Mouse (Mus musculus): ENCODE measurements around the gene Zfp553.
"Not testable (repeated sequence)": the region's sequence is repeated elsewhere in the genome, so short reads cannot be mapped to it uniquely, and the experiment has no call there.

Zfp553 gene

DNA sequence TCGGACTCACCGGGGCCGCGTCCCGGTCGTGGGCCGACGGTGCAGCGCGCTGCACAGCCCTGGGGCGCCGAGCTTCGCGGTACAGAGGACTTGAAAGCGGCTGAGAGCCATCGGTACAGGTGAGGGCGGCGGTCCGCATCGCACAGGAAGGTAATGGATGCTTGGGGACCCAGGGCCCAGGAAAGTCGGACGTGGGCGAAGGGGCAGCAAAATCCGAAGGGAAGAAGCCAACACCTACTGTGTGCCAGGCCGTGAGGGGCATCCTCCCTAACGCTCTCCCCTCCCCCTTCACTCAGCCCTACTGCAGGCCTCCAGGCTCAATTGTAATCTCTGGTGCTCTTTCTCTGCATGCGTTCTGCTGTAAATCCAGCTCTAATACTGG is 498 bp downstream of the Zfp553 start:
- no peak for DNase-seq (ENCODE audit: low spot score in 2 of 2)

DNA sequence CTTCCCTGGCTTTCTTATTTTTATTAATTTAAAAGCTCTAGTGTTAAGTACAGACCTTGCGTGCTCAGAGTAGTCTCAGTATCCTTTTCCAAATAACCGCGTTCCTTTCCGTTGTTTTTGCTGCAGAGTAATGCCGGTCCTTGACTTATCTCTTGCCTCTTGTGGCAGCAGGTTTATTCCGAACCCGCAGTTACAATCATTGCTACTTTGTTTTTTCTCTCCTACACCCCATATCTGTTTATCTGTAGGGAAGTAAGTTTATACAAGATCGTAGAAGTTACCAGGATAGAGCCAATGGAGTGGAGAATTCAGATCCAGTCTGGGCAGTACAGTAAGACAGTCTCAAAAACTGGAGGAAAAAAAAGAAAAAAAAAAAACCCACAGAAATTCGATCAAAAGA is 904 bp downstream of the Zfp553 start:
- DNase-seq (ENCODE audit: low spot score in 2 of 2): no peak

DNA sequence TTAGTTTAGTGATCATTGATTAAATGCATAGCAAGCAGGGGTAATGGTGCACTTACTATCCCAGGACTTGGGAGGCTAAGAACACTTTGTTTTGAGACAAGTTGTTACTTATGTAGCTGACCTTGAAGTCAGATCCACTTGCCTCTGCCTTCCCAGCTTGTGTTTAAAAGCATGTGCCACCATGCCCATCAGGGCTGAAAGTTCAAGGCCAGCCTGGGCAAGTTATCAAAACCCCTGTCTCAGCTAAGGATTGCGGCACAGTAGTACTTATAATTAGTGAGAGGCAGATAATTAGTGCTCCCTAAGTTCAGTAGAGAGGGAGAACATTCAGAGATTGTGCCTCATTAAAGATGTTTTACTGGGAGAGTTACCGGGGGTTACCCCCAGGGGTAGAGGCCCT is 1.9 kb downstream of the Zfp553 start:
- DNase-seq (ENCODE audit: low spot score in 2 of 2): no peak

DNA sequence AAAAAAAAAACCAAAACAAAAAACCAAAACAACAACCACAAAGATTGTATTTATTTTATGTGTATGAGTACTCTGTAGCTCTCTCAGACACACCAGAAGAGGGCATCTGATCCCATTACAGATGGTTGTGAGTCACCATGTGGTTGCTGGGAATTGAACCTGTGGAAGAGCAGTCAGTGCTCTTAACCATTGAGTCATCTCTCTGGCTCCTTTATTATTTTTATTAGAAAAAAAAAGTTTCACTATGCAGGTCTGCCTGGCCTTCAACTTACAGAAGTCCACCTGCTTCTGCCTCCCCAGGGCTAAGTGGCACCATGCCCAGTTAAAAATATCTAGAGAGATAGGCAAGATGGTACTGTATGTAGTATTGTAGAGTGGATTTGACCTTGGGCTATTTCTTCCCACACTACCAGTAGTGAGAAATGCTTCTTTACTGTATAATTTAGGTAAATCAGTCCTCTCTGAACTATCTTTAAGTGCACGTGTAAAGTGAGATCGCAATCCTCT is 10.6 kb downstream of the Zfp553 start:
- DNase-seq (ENCODE audit: low spot score in 2 of 2): no peak

DNA sequence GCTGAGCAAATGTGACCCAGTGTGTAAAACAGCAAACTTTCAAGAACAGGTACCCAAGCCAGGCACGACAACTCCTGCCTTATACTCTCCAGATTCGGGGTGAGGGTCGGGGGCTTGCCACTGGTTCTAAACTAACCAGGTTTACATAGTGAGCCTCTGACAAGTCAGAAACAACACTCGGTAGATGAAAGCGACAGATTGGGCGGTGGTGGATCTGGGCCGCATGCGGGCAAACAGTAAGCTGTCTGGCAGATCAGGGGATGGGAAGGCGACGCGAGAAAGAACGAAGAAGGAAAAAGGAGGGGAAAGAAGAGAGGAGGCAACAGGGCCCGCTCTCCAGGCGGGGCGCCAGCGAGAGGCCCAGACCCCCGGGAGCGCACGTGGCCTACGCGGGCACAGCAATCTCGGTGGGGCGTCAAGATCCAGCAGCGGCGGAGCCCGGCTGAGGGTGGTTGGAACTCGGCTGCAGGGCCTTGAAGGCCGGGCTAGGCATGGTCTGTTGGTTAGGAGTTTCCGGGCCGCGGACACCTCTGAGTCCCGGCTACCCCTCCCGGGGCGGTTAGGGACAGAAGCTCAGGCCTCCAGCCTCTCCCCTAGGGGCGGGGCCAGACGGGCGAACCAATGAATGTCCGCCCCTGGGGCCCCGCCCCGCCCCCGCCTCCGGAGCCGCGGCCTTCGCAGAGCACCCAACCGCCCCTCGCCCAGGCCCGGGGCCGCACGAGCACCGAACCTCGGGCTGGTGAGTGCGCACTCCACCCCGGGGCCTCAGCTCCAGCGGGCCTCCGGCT is 11.2 kb downstream of the Zfp553 start, which contains the start of gene Zfp771:
Gene Zfp771, plus strand, starts transcription at position 405 of the 788 bp plus-strand sequence.
- DNase-seq (ENCODE audit: low spot score in 2 of 2): peak; percentile 91 to 94

DNA sequence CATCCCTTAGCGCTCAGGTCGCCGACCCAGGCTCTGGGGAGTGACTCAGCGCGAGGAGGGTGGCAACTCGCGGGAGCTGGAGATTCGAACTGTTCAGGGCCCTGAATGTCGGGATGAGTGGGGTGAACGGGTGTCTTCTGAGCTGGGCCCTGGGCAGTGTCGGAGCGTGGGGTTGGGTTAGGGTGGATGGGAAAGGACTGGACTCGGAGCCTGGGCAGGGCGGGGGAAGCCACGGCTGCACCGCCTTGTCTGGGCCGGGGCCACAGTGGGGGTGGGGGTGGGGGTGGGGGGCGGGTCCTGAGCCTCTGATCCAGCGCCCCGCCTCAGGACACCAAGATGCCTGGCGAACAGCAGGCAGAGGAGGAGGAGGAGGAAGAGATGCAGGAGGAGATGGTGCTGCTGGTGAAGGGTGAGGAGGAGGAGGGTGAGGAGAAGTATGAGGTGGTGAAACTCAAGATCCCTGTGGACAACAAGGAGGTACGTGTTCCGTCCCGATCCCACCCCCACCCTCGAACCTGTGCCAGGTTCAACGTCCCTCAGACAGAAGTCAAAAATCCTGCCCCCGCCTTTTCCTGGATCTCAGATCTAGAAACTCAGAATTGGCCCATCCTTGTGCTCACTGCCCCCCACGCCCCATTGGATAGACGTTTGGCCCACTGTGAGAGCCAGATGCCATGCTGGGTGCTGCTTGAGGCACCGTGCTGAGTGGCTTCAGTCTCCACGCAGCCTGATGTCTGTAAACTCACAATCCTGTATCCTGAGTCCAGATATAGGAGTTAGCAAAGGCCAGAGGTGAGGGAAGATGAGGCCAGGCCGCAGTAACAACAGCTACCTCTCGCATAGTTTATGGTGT is 12.0 kb downstream of the Zfp553 start:
- no peak for DNase-seq (ENCODE audit: low spot score in 2 of 2)

DNA sequence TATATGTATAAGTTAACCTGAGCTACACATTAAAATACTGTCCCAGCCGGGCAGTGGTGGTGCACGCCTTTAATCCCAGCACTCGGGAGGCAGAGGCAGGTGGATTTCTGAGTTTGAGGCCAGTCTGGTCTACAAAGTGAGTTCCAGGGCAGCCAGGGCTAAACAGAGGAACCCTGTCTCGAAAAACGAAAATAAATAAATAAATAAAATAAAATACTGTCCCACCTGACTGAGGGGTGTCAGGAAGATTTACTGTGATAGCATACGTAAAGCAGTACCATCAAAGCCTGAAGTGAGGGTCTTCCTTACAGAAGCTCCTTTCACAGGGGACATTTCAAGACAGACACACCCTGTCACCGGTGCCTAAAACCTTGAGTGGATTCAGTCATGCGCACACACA is 17.6 kb downstream of the Zfp553 start:
- not testable (repeated sequence) for DNase-seq (ENCODE audit: low spot score in 2 of 2)

DNA sequence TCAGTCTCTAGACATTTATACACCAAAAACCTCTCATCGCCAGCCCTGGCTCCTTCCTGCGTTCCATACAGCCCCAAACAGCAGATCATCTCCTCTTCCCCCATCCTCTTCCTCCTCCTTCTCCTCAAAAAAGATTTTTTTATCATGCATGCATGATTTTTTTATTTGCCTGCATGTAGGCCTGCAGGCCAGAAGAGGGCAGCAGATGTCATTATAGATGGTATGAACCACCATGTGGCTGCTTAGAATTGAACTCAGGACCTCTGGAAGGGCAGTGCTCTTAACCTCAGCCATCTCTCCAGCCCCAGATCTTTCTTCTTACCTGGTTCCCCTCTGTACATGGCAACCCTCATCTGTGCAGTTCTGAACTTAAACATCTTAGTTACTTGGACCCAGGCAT is 19.6 kb downstream of the Zfp553 start:
- no peak for DNase-seq (ENCODE audit: low spot score in 2 of 2)

DNA sequence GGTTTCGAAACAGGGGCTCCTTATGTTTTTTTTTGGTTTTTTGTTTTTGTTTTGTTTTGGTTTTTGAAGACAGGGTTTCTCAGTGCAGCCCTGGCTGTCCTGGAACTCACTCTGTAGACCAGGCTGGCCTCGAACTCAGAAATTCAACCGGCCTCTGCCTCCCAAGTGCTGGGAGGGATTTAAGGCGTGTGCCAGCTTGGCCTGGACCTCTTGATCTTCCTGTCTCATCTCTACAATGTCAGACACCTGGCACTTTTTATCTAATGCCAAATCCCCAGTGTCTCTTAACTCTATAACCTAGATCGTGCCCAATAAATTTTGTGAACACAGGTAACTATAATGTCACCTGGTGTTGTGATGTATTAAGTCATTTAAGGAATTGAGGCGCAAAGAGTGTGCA is 20.5 kb downstream of the Zfp553 start:
- no peak for DNase-seq (ENCODE audit: low spot score in 2 of 2)

DNA sequence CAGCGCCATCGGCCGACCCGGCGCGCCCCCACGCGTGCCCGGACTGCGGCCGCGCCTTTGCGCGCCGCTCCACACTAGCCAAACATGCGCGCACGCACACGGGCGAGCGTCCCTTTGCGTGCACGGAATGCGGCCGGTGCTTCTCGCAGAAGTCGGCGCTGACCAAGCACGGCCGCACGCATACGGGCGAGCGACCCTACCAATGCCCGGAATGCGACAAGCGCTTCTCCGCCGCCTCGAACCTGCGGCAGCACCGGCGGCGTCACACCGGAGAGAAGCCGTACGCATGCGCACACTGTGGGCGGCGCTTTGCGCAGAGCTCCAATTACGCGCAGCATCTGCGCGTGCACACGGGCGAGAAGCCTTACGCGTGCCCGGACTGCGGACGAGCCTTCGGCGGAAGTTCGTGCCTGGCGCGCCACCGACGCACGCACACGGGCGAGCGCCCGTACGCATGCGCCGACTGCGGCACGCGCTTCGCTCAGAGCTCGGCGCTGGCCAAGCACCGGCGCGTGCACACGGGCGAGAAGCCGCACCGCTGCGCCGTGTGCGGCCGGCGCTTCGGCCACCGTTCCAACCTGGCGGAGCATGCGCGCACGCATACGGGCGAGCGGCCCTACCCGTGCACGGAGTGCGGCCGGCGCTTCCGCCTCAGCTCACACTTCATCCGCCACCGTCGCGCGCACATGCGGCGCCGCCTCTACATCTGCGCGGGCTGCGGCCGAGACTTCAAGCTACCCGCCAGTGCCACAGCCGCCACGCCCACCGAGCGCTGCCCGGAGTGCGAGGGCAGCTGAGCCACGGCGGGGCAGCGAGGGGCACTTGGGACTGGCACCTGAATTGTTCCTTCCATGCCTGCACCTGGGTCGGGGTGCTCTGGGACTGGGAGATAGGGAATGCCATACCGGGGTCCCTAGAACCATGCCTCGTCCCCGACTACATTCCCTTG is 21.2 kb downstream of the Zfp553 start:
- DNase-seq (ENCODE audit: low spot score in 2 of 2): peak; percentile 90 to 94

DNA sequence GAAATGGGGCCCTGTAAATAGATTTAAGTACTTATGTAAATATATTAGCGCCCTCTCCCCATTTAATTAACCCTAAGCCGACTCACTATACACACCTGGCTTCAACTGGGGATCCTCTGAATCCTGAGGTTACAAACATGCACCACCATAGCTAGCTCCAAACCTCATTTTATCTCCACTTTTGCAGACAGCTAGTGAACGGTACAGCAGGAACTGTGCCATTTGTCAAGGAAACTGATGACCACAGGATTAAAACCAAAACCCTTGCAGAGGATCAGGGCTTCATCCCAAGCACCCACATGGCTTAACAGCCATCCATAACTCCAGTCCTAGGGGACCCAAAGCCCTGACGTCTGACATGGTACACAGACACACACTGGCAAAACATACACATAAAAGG is 22.1 kb downstream of the Zfp553 start:
- DNase-seq (ENCODE audit: low spot score in 2 of 2): no peak

DNA sequence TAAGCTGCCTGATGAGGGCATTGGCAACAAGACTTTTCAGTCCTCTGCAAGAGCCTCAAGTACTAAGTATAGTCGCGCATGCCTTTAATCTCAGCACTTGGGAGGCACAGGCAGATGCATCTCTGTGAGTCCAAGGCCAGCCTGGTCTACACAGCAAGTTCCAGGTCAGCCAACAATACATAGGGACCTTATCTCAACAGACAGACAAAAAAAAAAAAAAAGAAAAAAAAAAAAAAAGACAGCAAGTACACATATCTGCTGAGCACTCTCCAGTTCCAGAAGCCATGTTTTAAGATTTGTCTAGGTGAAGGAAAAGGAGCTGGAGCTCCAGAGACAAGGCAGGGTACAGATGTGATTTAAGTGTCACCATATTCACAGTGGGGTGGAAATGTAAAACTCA is 23.1 kb downstream of the Zfp553 start:
- DNase-seq (ENCODE audit: low spot score in 2 of 2): no peak

DNA sequence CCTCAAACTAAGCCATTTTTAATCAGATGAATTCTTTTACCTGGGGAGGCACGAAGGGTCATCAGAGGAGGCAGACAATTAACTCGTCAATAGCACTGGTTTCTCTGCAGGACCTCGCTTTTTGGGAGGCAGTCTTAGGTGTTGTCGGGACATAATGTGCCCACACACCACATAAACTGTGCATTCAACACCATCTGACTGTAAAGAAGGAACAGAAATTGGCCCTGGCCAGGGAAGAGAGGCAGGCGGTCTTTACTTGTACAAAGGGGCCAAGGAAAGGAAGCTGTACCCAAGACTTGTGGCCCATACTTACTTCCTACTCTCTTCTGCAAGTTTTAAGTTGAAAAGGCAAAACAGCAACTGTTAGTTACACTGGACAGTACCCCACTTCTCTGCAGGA is 23.7 kb downstream of the Zfp553 start:
- no peak for DNase-seq (ENCODE audit: low spot score in 2 of 2)

DNA sequence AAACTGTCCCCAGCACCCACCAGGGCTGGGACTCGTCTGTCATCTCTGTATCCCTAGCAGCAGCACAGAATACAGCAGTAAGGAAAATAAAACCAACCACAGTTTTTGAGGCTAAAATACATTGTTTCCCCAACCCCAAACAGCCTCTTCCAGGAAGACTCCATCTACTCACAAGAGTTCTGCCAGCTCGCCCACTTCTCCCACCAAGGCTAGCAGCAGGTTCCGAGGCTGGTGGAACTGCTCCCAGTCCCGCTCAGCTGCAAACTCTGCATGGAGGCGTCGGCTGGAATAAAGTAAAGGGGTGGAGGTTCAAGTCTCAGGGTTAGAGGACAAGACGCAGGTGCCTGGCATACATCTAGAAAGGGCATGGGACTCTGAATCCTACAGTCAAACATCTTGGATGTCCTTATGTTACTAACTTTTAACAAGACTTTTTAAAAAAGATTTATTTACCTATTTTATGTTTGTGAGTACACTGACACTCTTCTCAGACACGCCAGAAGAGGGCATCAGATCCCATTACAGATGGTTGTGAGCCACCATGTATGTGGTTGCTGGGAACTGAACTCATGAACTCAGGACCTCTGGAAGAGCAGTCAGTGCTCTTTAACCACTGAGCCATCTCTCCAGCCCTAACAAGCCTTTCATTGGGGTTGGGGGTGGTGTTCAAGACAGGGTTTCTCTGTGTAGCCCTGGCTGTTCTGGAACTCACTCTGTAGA is 26.5 kb downstream of the Zfp553 start:
- no peak for DNase-seq (ENCODE audit: low spot score in 2 of 2)

DNA sequence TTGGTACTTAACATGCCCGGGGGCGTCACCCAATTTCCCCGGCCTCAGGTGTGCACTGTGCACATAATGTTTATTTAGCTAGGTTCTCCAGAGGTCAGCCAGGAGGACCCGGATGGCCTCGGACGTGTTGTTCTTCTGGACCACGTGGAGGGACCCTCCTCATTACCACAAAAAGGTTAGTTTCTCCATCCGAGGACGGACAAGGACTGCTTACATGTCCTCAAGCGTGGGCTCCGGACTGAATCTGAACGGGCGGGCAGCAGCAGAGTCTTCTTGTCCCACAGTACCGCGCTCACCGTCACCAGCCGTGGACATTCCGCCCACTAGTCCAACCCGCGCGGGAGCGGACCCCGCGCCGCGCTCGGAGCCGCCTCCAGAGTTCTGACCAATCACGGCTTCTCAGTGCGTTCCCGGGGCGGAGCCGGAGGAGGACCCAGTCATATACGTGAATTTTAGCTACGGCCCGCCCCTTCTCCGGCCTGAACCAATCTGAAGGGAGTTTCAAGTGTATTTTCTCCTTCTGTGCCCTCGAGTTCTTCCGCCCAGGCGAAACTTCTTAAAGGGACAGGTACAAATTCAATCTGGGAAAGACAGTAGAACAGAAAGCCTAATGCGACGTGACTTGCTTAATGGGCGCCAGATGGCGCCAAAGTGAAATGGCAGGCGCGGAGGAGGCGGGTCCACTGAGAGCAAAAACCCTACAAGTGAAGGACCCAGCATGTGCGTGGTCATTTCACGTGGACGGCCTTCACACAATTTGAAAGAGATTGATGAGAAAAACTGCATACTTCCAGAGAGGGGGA is 27.6 kb downstream of the Zfp553 start, which contains the start of gene Dctpp1:
Gene Dctpp1, minus strand, starts transcription at position 401 of the 803 bp plus-strand sequence.
- peak; percentile 96 to 97 for DNase-seq (ENCODE audit: low spot score in 2 of 2)

DNA sequence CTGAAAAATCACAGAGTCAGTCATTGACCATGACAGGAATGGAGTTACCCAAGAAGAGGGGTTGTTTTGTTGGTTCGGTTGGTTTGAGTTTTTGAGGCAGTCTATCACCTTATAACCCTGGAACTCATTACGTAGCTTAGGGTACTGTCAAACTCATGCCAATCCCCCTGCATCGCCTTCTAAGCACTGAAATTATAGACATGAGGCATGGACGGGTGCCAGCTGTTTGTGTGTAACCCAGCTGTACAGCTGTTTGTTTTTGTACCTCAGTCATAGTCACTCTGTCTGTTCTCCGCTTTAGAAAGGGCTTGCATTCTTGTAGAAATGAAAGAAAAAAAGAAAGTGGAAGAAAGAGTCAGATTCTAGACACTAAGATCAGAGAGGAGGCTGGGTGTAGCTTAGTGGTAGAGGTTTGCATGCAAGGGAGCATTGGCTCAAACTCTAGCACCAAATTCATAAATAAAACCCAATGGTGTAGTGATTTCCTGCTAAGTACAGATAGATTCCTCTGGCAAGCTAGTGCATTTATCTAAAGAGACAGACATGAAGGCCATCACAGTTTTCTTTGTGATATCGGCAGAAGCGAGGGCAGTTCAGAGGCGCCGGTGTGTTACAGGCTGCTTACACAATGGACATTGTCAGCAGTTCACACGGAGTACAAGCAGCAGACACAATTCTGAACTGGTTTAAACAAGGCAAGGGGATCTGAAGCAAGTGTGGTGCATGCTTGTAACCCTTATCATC is 29.5 kb downstream of the Zfp553 start:
- no peak for DNase-seq (ENCODE audit: low spot score in 2 of 2)

DNA sequence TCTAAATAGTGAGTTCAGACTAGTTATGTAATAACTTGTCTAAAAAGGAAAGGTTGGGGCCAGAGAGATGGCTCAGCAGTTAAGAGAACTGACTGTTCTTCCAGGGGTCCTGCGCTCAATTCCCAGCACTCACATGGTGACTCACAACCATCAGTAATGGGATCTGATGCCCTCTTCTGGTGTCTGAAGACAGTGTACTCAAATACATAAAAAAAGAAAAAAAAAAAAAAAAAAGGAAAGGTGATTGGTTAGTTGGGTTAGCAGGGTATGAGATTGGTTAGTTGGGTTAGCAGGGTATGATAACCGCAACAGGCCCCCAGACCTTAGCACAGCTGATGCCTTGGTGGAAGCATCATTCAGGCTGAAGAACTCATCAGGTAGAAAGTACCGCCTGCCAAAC is 30.7 kb downstream of the Zfp553 start:
- DNase-seq (ENCODE audit: low spot score in 2 of 2): no peak

DNA sequence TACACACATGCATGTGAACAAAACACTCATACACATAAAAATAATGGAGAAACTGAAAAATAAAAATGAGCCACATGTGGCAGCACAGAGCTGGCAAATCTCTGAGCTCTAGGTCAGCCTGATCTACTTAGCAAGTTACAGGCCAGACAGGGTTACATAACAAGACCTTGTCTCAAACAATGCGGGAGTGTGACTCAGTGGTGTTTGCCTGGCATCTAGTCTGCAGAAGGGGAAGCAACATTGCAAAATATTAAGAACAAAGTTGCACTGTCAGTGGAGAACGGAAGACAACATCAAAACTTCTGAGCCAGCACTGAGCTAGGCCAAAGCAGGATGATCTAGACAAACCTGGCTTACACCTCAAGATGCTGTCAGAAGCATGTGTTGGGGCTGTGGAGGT is 37.4 kb downstream of the Zfp553 start:
- DNase-seq (ENCODE audit: low spot score in 2 of 2): no peak

DNA sequence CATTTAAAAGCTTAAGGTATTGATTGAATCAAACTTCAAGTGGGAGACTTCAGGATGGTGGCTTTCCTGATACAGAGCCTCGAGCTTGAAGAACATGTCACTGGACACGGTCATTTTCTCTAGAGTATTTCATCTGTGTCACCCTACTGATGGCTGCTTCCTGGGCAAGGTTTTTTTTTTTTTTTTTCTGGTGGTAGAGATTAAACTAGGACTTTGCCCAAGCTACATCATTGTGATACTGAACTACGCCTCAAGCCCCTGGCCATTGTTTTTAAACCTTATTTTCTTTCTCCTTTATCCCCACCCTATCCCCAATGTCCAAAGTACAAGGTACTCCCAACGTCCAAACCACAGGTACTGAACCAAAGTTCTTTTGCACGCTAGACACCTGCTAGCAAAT is 37.8 kb downstream of the Zfp553 start:
- DNase-seq (ENCODE audit: low spot score in 2 of 2): no peak
